Mouse (Mus musculus) liver, postnatal 0 days (tissue): ENCODE measurements around the gene Gmds.

Experiments
- CTCF ChIP-seq: sonication (generic); IDR thresholded peaks from 2 replicates; pipeline ENCODE4 v1.5.1; 2016; ENCODE audit warnings: antibody characterized with exemption, low read depth
- EP300 ChIP-seq: IDR thresholded peaks from 2 replicates; pipeline ENCODE4 v1.6.1; 2016; ENCODE audit warnings: antibody characterized with exemption, low read depth, mild to moderate bottlenecking

DNA sequence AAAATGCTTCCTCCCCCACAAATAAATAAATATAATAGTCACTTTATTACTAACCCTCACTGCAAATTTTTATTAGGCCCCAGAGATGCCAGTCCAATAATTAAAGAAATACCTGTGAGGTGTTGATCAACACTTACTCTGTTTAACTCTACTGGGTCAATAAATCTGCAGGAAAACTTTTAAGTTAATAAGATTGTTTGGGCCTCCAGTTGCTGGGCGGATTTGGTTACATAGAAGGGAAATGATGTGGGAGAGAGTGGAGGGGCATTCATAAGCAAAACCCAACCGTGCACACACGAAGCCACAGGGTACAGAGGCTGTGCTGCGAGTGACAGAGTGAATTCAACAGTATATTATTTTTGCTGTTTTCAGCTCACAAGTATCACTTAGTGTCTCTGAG is 345.1 kb downstream of the Gmds start:
- TF ChIP-seq CTCF (no peak), EP300 (no peak)
